Mouse (Mus musculus): ENCODE results near the gene Gm6588. TPM values are rescaled to one million over a fixed set of nuclear protein-coding genes. Genes with fewer than 3 reads are reported as not detected.

Gm6588 gene
- total and polyA plus RNA-seq, 3 experiments: not detected

DNA sequence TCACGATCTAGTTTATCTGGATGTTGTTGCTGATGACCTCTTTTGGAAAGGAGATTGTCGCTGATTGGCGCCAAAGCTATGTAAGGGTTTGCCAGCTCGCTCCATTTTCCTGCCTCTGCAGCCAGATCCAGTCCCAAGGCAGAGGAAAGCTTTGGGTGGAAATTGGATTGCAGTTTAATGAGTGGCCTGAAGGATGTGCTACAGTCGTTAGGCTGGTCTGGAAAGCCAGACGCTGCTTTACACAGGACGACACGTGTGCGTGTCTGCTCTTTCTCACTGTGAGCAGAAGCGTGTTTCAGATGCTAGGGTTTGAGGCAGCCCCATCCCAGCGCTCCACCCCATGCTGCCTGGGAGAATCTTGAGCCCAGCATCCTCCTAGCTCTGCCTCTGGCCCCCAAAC is 42.3 kb downstream of the Gm6588 start (continued):
- TF ChIP-seq MYB (IDR thresholded peaks at IDR 0.05; ENCODE audit: low read depth, low read length): no peak
- TF ChIP-seq RCOR1 (IDR thresholded peaks at IDR 0.05; ENCODE audit: low read depth, low read length): no peak

DNA sequence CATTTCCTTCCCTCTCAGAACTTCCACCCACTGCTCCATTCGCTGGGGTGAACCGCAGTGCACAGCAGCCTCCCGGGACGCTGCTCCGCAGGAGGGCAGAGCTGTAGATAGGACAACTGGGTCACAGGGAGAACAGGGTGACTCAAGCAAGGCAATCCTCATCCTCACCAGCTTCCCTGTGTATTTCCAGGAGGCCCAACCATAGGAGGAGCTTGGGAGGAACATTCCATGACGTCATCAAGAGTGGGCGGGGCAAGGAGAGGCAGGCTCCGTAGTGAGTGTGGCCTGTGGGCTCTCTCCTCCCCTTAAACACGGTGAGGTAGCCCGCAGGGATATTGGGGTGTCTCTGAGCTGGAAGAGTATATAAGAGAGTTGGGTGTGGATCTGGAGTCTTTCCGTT is 44.3 kb downstream of the Gm6588 start:
- Histone ChIP-seq H3K4me1 (ENCODE audit: control insufficient read depth in 1 of 2, insufficient read depth in 2 of 2, low read length in 2 of 2) (no peaks in the 10 kb centered on the region), H3K9ac (ENCODE audit: control insufficient read depth, low read depth, low read length, poor library complexity, severe bottlenecking) (no peak overlapping the region), H3K36me3 (ENCODE audit: control insufficient read depth in 1 of 2, insufficient read depth in 2 of 2, low read length in 2 of 2) (no peaks in the 10 kb centered on the region), H3K79me2 (ENCODE audit: control insufficient read depth, insufficient read depth, low read length, poor library complexity) (no peaks in the 10 kb centered on the region), H3K27ac (ENCODE audit: control insufficient read depth, low read depth, low read length) (no peak overlapping the region), H3K4me3 (ENCODE audit: control insufficient read depth in 1 of 2, insufficient read depth in 1 of 2, low read depth in 2 of 2, low read length in 2 of 2) (no peak overlapping the region), H3K27me3 (ENCODE audit: control insufficient read depth in 1 of 2, insufficient read depth in 2 of 2, low read length in 2 of 2) (no peaks in the 10 kb centered on the region), H3K9me3 (replicated peaks; ENCODE audit: insufficient read depth, low read length) (no peaks in the 10 kb centered on the region)
- TF ChIP-seq GABPA (IDR thresholded peaks at IDR 0.05; ENCODE audit: low read depth, low read length): no peak
- TF ChIP-seq ELF1 (IDR thresholded peaks at IDR 0.05; ENCODE audit: low read depth, low read length): no peak
- TF ChIP-seq ZNF384 (IDR thresholded peaks at IDR 0.05; ENCODE audit: low read depth, low read length): no peak
- TF ChIP-seq TAL1 (IDR thresholded peaks at IDR 0.05; ENCODE audit: low read length): no peak
- no peak for TF ChIP-seq POLR2A (IDR thresholded peaks at IDR 0.05; ENCODE audit: control insufficient read depth in 1 of 2, insufficient read depth in 1 of 2, low read depth in 1 of 2, low read length in 2 of 2, poor library complexity in 1 of 2)
- no peak for TF ChIP-seq USF2 (IDR thresholded peaks at IDR 0.05; ENCODE audit: borderline replicate concordance in 1 of 2, insufficient read depth in 1 of 2, low read depth in 1 of 2, low read length in 2 of 2)
- TF ChIP-seq KAT2A (conservative IDR thresholded peaks at IDR 0.05; ENCODE audit: low read depth, low read length): no peak
- no peak for TF ChIP-seq MAFK (IDR thresholded peaks at IDR 0.05; ENCODE audit: borderline replicate concordance, low read depth, low read length)
- no peak for TF ChIP-seq POLR2AphosphoS5 (IDR thresholded peaks at IDR 0.05; ENCODE audit: borderline replicate concordance, low read depth, low read length)
- TF ChIP-seq JUND (IDR thresholded peaks at IDR 0.05; ENCODE audit: low read depth, low read length): no peak
- TF ChIP-seq TBP (IDR thresholded peaks at IDR 0.05; ENCODE audit: low read depth, low read length): no peak
- TF ChIP-seq CHD1 (IDR thresholded peaks at IDR 0.05; ENCODE audit: low read depth, low read length): no peak
- TF ChIP-seq ZC3H11A (IDR thresholded peaks at IDR 0.05; ENCODE audit: low read depth, low read length): no peak
- TF ChIP-seq BHLHE40 (IDR thresholded peaks at IDR 0.05; ENCODE audit: borderline replicate concordance, low read depth, low read length): no peak
- no peak for TF ChIP-seq MEF2A (IDR thresholded peaks at IDR 0.05; ENCODE audit: extremely low read depth, insufficient replicate concordance, low read depth, low read length, poor library complexity, severe bottlenecking)
- TF ChIP-seq SIN3A (IDR thresholded peaks at IDR 0.05; ENCODE audit: low read length): no peak
- TF ChIP-seq NRF1 (IDR thresholded peaks at IDR 0.05; ENCODE audit: insufficient read depth, low read depth, low read length, poor library complexity, severe bottlenecking): no peak
- no peak for TF ChIP-seq MXI1 (IDR thresholded peaks at IDR 0.05; ENCODE audit: low read depth, low read length)
- no peak for DNase-seq (ENCODE audit: low read depth, low spot score)
